In the genomic region with DNA sequence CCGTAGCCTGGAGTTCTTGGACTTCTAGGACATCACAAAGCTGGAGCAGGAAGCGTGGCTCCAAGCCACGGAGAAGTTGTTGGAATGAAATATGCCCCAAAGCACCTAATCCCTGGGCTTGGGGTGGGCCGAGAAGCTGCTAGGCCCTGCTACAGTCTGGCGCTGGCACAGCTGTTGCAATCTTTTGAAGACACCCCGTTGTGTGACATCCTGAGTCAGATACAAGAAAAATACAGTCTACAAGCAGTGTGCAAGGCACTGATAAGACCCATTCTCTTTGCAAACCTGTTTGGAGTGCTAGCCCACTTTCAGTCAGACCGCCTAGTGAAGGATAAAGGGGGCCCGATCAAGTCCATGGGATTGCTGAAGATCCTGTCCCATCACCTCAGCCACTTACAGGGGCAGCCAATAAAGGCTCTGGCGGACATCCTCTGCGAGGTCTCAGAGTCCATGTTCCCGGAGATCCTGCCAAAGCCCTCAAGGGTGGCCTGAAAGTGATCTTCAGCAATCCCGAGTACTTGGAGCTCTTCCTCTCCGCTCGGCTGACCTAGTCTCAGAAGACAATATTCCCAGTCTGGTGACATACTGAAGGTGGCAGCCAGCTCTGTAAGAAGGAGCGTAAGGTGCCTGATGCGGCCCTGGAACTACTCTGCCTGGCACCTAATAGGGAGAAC, we compare ENCODE assay signal across 22 mouse cellular contexts.
A peak's percentile ranks its signal among the peaks of the same experiment; 100 is the strongest.
DNase-seq lines count a peak whose midpoint lies in the region; ATAC-seq and TF ChIP-seq lines count a peak whose summit lies in the region.
"Had no signal": no experiment of that assay in that cellular context is flagged by ENCODE, and none has a peak within 500 bp of the region (broad histone marks: within the 10 kb centered on the region; RNA-seq: fewer than 3 reads in every experiment).

No protein-coding gene starts in this region.

- no peaks in the 10 kb centered on the region for H3K9me3 ChIP-seq in liver, embryonic 14.5 days (ENCODE audit: control insufficient read depth, low read length)
- no peaks in the 10 kb centered on the region for H3K9me3 ChIP-seq in forebrain, embryonic 13.5 days (replicated peaks)
- H3K9me3 ChIP-seq: embryonic facial prominence, embryonic 12.5 days; heart, embryonic 10.5 days; hindbrain, embryonic 13.5 days had no signal

- no peak overlapping the region for H3K4me2 ChIP-seq in liver, embryonic 14.5 days (ENCODE audit: low read depth)
- no peak overlapping the region for H3K4me2 ChIP-seq in forebrain, embryonic 13.5 days
- H3K4me2 ChIP-seq: embryonic facial prominence, embryonic 12.5 days; hindbrain, embryonic 13.5 days had no signal

- WGBS in liver, embryonic 14.5 days (ENCODE audit: insufficient replicate concordance), result 56% methylated on average over 16 of the region's 16 CpGs
- 90% methylated on average over 16 of the region's 16 CpGs for WGBS in forebrain, embryonic 13.5 days

- H3K4me3 ChIP-seq in gastrocnemius, adult 2 months, result no peak overlapping the region
- no peak overlapping the region for H3K4me3 ChIP-seq in liver, embryonic 14.5 days (ENCODE audit: insufficient read depth in 1 of 2, low read depth in 2 of 2, low read length in 2 of 2)
- no peak overlapping the region for H3K4me3 ChIP-seq in forebrain, embryonic 13.5 days
- H3K4me3 ChIP-seq: embryonic facial prominence, embryonic 12.5 days; heart, embryonic 10.5 days; hindbrain, embryonic 13.5 days had no signal

- peak; percentile 53 for DNase-seq in gastrocnemius, adult 2 months
- no peak for DNase-seq in gastrocnemius, adult 8-10 months (ENCODE audit: low spot score in 2 of 2)
- DNase-seq in c-Kit-positive CD71-positive TER-119-positive erythroid progenitor cells, embryonic 14.5 days (ENCODE audit: low spot score), result peak; percentile 3
- DNase-seq in liver, embryonic 14.5 days (ENCODE audit: low read depth in 3 of 3, low spot score in 3 of 3), result no peak
- no peak for DNase-seq in testis, postnatal 10 days (ENCODE audit: low spot score)
- DNase-seq in adrenal gland, adult 18-20 months (ENCODE audit: low spot score in 2 of 2), result no peak
- DNase-seq: adrenal gland, adult 2 months; adrenal gland, postnatal 25 days; cerebellum, adult 11-12 months; cerebellum, adult 9-10 months; cerebellum, postnatal 25 days; gastrocnemius, postnatal 36 days; heart, adult 18-20 months; heart, postnatal 10 days; heart, postnatal 4 days had no signal

- H3K27ac ChIP-seq in gastrocnemius, adult 2 months, result 0 out of 2 replicates have a peak overlapping the region, but pooled peaks have one; percentile 0
- H3K27ac ChIP-seq in liver, embryonic 14.5 days, result no peak overlapping the region
- H3K27ac ChIP-seq in forebrain, embryonic 13.5 days, result no peak overlapping the region
- H3K27ac ChIP-seq: embryonic facial prominence, embryonic 12.5 days; heart, embryonic 10.5 days; hindbrain, embryonic 13.5 days had no signal

- peaks cover 0 to 10% of the 10 kb centered on the region in 2 experiments; a peak in 2 of 4 replicates for H3K4me1 ChIP-seq in liver, embryonic 14.5 days (replicated peaks; ENCODE audit: control insufficient read depth in 2 of 2, insufficient read depth in 2 of 2, low read length in 1 of 2)
- H3K4me1 ChIP-seq in forebrain, embryonic 13.5 days, result no peaks in the 10 kb centered on the region
- H3K4me1 ChIP-seq: heart, embryonic 10.5 days; hindbrain, embryonic 13.5 days had no signal

- no peaks in the 10 kb centered on the region for H3K27me3 ChIP-seq in liver, embryonic 14.5 days (ENCODE audit: control insufficient read depth, insufficient read depth, low read length)
- no peaks in the 10 kb centered on the region for H3K27me3 ChIP-seq in forebrain, embryonic 13.5 days
- H3K27me3 ChIP-seq: embryonic facial prominence, embryonic 12.5 days; hindbrain, embryonic 13.5 days had no signal

- H3K36me3 ChIP-seq in liver, embryonic 14.5 days (replicated peaks; ENCODE audit: control insufficient read depth, insufficient read depth, low read depth), result no peaks in the 10 kb centered on the region
- no peaks in the 10 kb centered on the region for H3K36me3 ChIP-seq in forebrain, embryonic 13.5 days (ENCODE audit: poor library complexity, severe bottlenecking)
- H3K36me3 ChIP-seq: embryonic facial prominence, embryonic 12.5 days; heart, embryonic 10.5 days; hindbrain, embryonic 13.5 days had no signal

- no peak overlapping the region for H3K9ac ChIP-seq in liver, embryonic 14.5 days (replicated peaks)
- no peak overlapping the region for H3K9ac ChIP-seq in forebrain, embryonic 13.5 days
- H3K9ac ChIP-seq: embryonic facial prominence, embryonic 12.5 days; hindbrain, embryonic 13.5 days had no signal

- TF ChIP-seq CTCF in gastrocnemius, adult 2 months (IDR thresholded peaks at IDR 0.05), result no peak
- TF ChIP-seq CTCF in liver, embryonic 14.5 days (IDR thresholded peaks at IDR 0.05; ENCODE audit: low read depth), result no peak

- peak; percentile 70; the same call in 1 of the 2 replicates for ATAC-seq in liver, embryonic 14.5 days (ENCODE audit: insufficient read depth)
- peak; percentile 95 for ATAC-seq in megakaryocyte-erythroid progenitor cell, adult 5-6 weeks (replicated peaks; ENCODE audit: low FRiP score, low TSS enrichment, poor library complexity, severe bottlenecking)
- no peak for ATAC-seq in forebrain, embryonic 13.5 days
- ATAC-seq: activated CD4-positive, CD25-positive, alpha-beta regulatory T cell, adult 4 months; forebrain, embryonic 16.5 days had no signal

- intact Hi-C loops in gastrocnemius, adult 2 months (cut with DNase I), result no loop called here

- TF ChIP-seq EP300 in liver, embryonic 14.5 days (IDR thresholded peaks at IDR 0.05; ENCODE audit: low read depth), result peak; percentile 64

Comparison
In these comparisons a context has a peak if more than half of its experiments do, and no peak if none do; other contexts are left out.
1. DNase-seq: peak in gastrocnemius, adult 2 months (single experiment) and c-Kit-positive CD71-positive TER-119-positive erythroid progenitor cells, embryonic 14.5 days (single experiment); none in gastrocnemius, adult 8-10 months (0 of 2), liver, embryonic 14.5 days (0 of 3), testis, postnatal 10 days (single experiment) and adrenal gland, adult 18-20 months (0 of 2).